Mouse (Mus musculus): ENCODE measurements around the gene Rad51d.

Gene Rad51d

GRCm38 (mm10) chr11:82897478-82897877 is 7.1 kb upstream of the Rad51d start:
- DNase-seq (ENCODE audit: low read depth in 1 of 2, low spot score in 2 of 2) = no peak

- no peak for DNase-seq (ENCODE audit: low read depth in 1 of 2, low spot score in 2 of 2)
These were observed 1.5 kb upstream of the Rad51d start, which contains the start of gene Fndc8 for GRCm38 (mm10) chr11:82891936-82892335. Fndc8 (plus strand) TSS chr11:82892124.

GRCm38 (mm10) chr11:82889524-82890341 is 681 bp downstream of the Rad51d start:
- no peak for DNase-seq (ENCODE audit: low read depth in 1 of 2, low spot score in 2 of 2)

- DNase-seq (ENCODE audit: low read depth in 1 of 2, low spot score in 2 of 2) = no peak
These were observed 1.9 kb downstream of the Rad51d start for GRCm38 (mm10) chr11:82888491-82888946.

GRCm38 (mm10) chr11:82886559-82886958 is 3.9 kb downstream of the Rad51d start:
- no peak for DNase-seq (ENCODE audit: low read depth in 1 of 2, low spot score in 2 of 2)

- DNase-seq (ENCODE audit: low read depth in 1 of 2, low spot score in 2 of 2) = no peak
These were observed 7.2 kb downstream of the Rad51d start for GRCm38 (mm10) chr11:82883180-82883579.

GRCm38 (mm10) chr11:82877726-82878344 is 12.6 kb downstream of the Rad51d start:
- no peak for DNase-seq (ENCODE audit: low read depth in 1 of 2, low spot score in 2 of 2)

- no peak for DNase-seq (ENCODE audit: low read depth in 1 of 2, low spot score in 2 of 2)
These were observed 14.8 kb downstream of the Rad51d start for GRCm38 (mm10) chr11:82875631-82876030.

GRCm38 (mm10) chr11:82874924-82875323 is 15.5 kb downstream of the Rad51d start:
- no peak for DNase-seq (ENCODE audit: low read depth in 1 of 2, low spot score in 2 of 2)

GRCm38 (mm10) chr11:82871031-82871446 is 19.4 kb downstream of the Rad51d start, which contains the start of gene Rffl:
Rffl (minus strand) TSS chr11:82871210.
- peak; percentile 67 to 83 for DNase-seq (ENCODE audit: low read depth in 1 of 2, low spot score in 2 of 2)

GRCm38 (mm10) chr11:82870173-82871030 is 20.0 kb downstream of the Rad51d start:
- DNase-seq (ENCODE audit: low read depth in 1 of 2, low spot score in 2 of 2) = peak; percentile 54 to 70

- no peak for DNase-seq (ENCODE audit: low read depth in 1 of 2, low spot score in 2 of 2)
These were observed 20.8 kb downstream of the Rad51d start for GRCm38 (mm10) chr11:82869506-82870172.

- no peak for DNase-seq (ENCODE audit: low read depth in 1 of 2, low spot score in 2 of 2)
These were observed 22.5 kb downstream of the Rad51d start for GRCm38 (mm10) chr11:82867956-82868355.

GRCm38 (mm10) chr11:82866850-82867564 is 23.4 kb downstream of the Rad51d start:
- no peak for DNase-seq (ENCODE audit: low read depth in 1 of 2, low spot score in 2 of 2)

- DNase-seq (ENCODE audit: low read depth in 1 of 2, low spot score in 2 of 2) = no peak
These were observed 24.5 kb downstream of the Rad51d start for GRCm38 (mm10) chr11:82865957-82866356.

GRCm38 (mm10) chr11:82863488-82863931 is 26.9 kb downstream of the Rad51d start:
- DNase-seq (ENCODE audit: low read depth in 1 of 2, low spot score in 2 of 2) = no peak

GRCm38 (mm10) chr11:82863059-82863458 is 27.4 kb downstream of the Rad51d start:
- no peak for DNase-seq (ENCODE audit: low read depth in 1 of 2, low spot score in 2 of 2)

GRCm38 (mm10) chr11:82862638-82863037 is 27.8 kb downstream of the Rad51d start:
- no peak for DNase-seq (ENCODE audit: low read depth in 1 of 2, low spot score in 2 of 2)

- no peak for DNase-seq (ENCODE audit: low read depth in 1 of 2, low spot score in 2 of 2)
These were observed 28.9 kb downstream of the Rad51d start for GRCm38 (mm10) chr11:82861558-82861957.

GRCm38 (mm10) chr11:82860759-82861158 is 29.7 kb downstream of the Rad51d start:
- DNase-seq (ENCODE audit: low read depth in 1 of 2, low spot score in 2 of 2) = no peak
